Mouse (Mus musculus) C2C12 (cell line): ENCODE data around the gene Clgn.

Source experiments
- CEBPB ChIP-seq: IDR thresholded peaks from one replicate; pipeline ENCODE4 v1.6.1; 2011; ENCODE audit warnings: low read depth, mild to moderate bottlenecking, control low read depth, moderate library complexity
- CTCF ChIP-seq: IDR thresholded peaks from one replicate; pipeline ENCODE4 v1.5.1; 2011; ENCODE audit not compliant: control insufficient read depth, insufficient read depth, insufficient read length
- MYOD1 ChIP-seq: IDR thresholded peaks from one replicate; pipeline ENCODE4 v1.6.1; 2011; ENCODE audit warnings: low read depth; ENCODE audit not compliant: control insufficient read depth, insufficient read length
- MYOG ChIP-seq: IDR thresholded peaks from one replicate; pipeline ENCODE4 v1.6.1; 2011; ENCODE audit not compliant: control insufficient read depth, insufficient read length; ENCODE audit errors: extremely low read depth
- USF1 ChIP-seq: IDR thresholded peaks from one replicate; pipeline ENCODE4 v1.6.1; 2011; ENCODE audit warnings: low read depth, mild to moderate bottlenecking, control low read depth, moderate library complexity

GRCm38 (mm10) chr8:83443052-83443400, 53.4 kb downstream of the Clgn start:
- TF ChIP-seq CTCF (no peak), USF1 (no peak), MYOG (no peak), CEBPB (no peak), MYOD1 (no peak)
